Mouse (Mus musculus): ENCODE data around the gene Krtap4-7. TPM values are rescaled to one million over a fixed set of nuclear protein-coding genes. Genes with fewer than 3 reads are reported as not detected.
"Not testable (repeated sequence)": the region's sequence is repeated elsewhere in the genome, so short reads cannot be mapped to it uniquely, and the experiment has no call there.

Gene Krtap4-7
- polyA plus RNA-seq, 1 experiment from 2014 or later, result not detected

DNA sequence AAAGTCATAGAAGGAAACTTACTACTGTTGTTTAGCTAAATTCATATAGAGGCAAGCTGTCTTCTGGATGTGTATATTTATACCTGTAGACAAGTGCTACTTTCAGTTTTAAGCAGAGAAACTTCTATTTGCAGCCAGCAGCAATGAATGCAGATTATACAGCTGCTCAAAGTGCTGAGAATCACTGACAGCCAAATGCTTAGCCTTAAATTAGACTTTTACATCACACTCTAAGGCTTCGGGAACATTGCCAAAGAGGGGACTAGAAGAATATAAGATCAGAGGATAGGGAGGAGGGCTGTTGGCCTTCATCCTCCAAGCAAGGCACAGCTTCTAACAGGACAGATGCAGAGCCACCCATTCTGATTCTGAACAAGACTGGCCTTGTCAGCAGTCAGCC is 6.8 kb downstream of the Krtap4-7 start:
- Histone ChIP-seq H3K27ac (no peak overlapping the region), H3K9me3 (no peaks in the 10 kb centered on the region), H3K9ac (no peak overlapping the region), H3K27me3 (peaks cover 2% of the 10 kb centered on the region; the same call in 1 of the 2 replicates), H3K4me1 (no peaks in the 10 kb centered on the region), H3K4me2 (no peak overlapping the region), H3K36me3 (replicated peaks) (no peaks in the 10 kb centered on the region), H3K4me3 (replicated peaks) (no peak overlapping the region)
- WGBS, result 72% methylated on average over 1 of the region's 1 CpGs
- no peak for ATAC-seq (ENCODE audit: low FRiP score)

DNA sequence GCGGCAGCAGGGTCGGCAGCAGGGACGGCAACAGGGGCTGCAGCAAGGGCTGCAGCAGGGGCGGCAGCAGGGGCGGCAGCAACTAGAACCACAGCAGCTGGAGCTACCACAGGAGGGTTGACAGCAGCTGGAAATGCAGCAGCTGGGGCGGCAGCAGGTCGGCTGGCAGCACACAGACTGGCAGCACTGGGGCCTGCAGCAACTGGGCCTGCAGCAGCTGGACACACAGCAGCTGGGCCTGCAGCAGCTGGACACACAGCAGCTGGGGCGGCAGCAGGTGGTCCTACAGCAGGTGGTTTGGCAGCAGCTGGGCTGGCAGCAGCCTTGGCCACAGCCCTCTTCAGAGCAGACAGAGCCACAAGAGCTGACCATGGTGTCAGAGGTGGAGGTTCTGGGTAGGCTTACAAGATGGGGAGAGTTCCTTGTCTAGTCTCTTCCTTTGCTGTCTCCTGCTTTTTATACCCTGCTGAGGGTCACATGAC is 9.2 kb downstream of the Krtap4-7 start, which contains the start of gene Krtap4-2:
Gene Krtap4-2 (minus strand): TSS at position 432 of the 482 bp plus-strand sequence.
- H3K9me3 ChIP-seq, result no peaks in the 10 kb centered on the region
- H3K4me3 ChIP-seq (replicated peaks), result no peak within 1 kb of the TSS
- H3K4me2 ChIP-seq, result no peak within 1 kb of the TSS
- no peak within 1 kb of the TSS for H3K9ac ChIP-seq
- ATAC-seq (ENCODE audit: low FRiP score), result no peak
- no peaks in the 10 kb centered on the region for H3K4me1 ChIP-seq
- WGBS, result 29% methylated on average over 8 of the region's 8 CpGs
- no peak within 1 kb of the TSS for H3K27ac ChIP-seq
- H3K36me3 ChIP-seq (replicated peaks), result no peaks in the 10 kb centered on the region
- H3K27me3 ChIP-seq, result peaks cover 2% of the 10 kb centered on the region; the same call in 1 of the 2 replicates

DNA sequence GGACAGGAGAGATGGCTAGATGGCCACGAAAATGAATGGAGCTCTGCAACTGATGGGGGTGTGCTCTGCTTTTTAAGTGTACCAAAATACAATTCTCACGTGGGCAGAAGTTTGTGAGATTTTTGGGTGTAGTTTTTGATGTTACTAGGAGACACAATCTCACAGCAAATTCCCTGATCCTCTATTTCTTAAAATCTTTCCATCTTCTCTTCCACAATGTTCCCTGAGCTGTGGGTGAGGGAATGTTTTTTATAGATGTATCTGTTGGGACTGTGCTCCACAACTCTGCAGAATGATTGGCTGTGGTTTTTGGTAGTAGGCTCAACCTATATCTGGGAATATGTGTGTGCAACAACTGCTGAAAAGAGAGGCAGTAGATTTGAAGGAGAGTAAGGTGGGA is 10.6 kb downstream of the Krtap4-7 start:
- H3K4me3 ChIP-seq (replicated peaks), result no peak overlapping the region
- H3K9ac ChIP-seq, result no peak overlapping the region
- no peaks in the 10 kb centered on the region for H3K4me1 ChIP-seq
- no peaks in the 10 kb centered on the region for H3K36me3 ChIP-seq (replicated peaks)
- ATAC-seq (ENCODE audit: low FRiP score), result no peak
- no peak overlapping the region for H3K27ac ChIP-seq
- no peak overlapping the region for H3K4me2 ChIP-seq
- no peaks in the 10 kb centered on the region for H3K9me3 ChIP-seq
- H3K27me3 ChIP-seq, result peaks cover 2% of the 10 kb centered on the region; the same call in 1 of the 2 replicates
- 66% methylated on average over 2 of the region's 2 CpGs for WGBS

DNA sequence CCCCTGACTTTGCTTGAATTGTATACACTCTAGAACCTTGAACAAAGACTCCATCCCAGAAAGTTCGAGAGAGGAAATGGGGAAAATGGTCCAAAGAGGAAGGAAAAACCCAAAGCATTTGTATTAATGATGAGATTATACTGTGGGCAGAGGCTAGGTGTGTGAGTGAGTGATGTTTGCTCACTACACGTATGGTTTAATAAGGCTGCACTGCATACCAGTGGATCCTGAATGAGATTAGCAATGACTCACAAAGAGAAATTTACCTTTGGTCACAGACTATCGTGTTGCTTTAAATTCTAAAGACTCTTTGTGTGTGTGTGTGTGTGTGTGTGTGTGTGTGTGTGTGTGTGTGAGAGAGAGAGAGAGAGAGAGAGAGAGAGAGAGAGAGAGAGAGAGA is 13.0 kb downstream of the Krtap4-7 start:
- H3K9ac ChIP-seq, result no peak overlapping the region
- ATAC-seq (ENCODE audit: low FRiP score), result no peak
- peaks cover 2% of the 10 kb centered on the region; the same call in 1 of the 2 replicates for H3K27me3 ChIP-seq
- H3K4me1 ChIP-seq, result no peaks in the 10 kb centered on the region
- H3K9me3 ChIP-seq, result no peaks in the 10 kb centered on the region
- H3K4me2 ChIP-seq, result no peak overlapping the region
- no peak overlapping the region for H3K27ac ChIP-seq
- H3K36me3 ChIP-seq (replicated peaks), result no peaks in the 10 kb centered on the region
- 72% methylated on average over 3 of the region's 3 CpGs for WGBS
- no peak overlapping the region for H3K4me3 ChIP-seq (replicated peaks)

DNA sequence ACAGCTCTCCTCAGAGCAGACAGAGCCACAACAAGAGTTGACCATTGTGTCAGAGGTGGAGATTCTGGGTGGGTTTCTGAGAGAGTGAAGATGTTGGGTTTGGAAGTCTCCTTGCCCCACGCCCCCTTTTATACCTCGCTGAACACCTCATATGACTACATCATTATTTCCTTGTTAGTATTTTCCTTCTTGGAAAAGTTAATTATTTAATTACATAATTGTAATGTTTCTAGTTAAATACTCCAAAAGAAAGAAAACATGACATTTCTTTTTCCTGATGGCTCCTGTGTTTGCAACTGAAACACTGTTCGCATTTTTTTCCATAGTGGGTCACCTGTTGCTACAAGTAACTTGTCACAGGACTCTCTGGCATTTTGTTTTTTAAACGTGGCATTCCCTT is 15.8 kb downstream of the Krtap4-7 start, which contains the start of gene Krtap4-1:
Gene Krtap4-1 (minus strand): TSS at position 101 of the 400 bp plus-strand sequence.
- Histone ChIP-seq H3K9me3 (no peaks in the 10 kb centered on the region), H3K4me2 (no peak within 1 kb of the TSS), H3K4me1 (no peaks in the 10 kb centered on the region), H3K27me3 (no peaks in the 10 kb centered on the region), H3K27ac (no peak within 1 kb of the TSS), H3K4me3 (replicated peaks) (no peak within 1 kb of the TSS), H3K9ac (no peak within 1 kb of the TSS), H3K36me3 (replicated peaks) (no peaks in the 10 kb centered on the region)
- no peak for ATAC-seq (ENCODE audit: low FRiP score)
- WGBS, result 85% methylated on average over 4 of the region's 4 CpGs

DNA sequence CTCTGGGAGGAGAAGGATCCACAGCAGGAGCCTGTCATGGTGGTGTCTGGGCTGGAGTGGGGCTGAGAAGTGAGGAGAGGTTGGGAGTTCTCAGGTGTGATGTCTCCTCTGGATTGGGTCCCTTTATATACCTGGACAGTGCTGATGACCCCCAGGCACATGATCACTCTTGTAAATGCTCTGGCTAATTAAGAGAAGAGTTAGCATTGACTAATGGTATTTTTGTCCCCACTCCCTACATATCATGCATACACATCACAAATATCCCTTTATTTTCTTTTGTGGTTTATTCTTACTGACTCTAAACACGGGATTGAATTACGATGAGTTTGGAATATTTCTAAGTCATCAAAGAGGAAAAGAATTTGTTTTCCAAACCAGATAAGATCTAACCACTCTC is 23.6 kb downstream of the Krtap4-7 start, which contains the start of gene Gm11562:
Gene Gm11562 (minus strand): TSS at position 101 of the 400 bp plus-strand sequence.
- no peak for ATAC-seq (ENCODE audit: low FRiP score)
- 83% methylated on average over 2 of the region's 2 CpGs for WGBS
- Histone ChIP-seq H3K4me3 (replicated peaks) (no peak within 1 kb of the TSS), H3K27ac (no peak within 1 kb of the TSS), H3K36me3 (replicated peaks) (no peaks in the 10 kb centered on the region), H3K4me2 (no peak within 1 kb of the TSS), H3K4me1 (no peaks in the 10 kb centered on the region), H3K9ac (no peak within 1 kb of the TSS), H3K9me3 (no peaks in the 10 kb centered on the region), H3K27me3 (no peaks in the 10 kb centered on the region)

DNA sequence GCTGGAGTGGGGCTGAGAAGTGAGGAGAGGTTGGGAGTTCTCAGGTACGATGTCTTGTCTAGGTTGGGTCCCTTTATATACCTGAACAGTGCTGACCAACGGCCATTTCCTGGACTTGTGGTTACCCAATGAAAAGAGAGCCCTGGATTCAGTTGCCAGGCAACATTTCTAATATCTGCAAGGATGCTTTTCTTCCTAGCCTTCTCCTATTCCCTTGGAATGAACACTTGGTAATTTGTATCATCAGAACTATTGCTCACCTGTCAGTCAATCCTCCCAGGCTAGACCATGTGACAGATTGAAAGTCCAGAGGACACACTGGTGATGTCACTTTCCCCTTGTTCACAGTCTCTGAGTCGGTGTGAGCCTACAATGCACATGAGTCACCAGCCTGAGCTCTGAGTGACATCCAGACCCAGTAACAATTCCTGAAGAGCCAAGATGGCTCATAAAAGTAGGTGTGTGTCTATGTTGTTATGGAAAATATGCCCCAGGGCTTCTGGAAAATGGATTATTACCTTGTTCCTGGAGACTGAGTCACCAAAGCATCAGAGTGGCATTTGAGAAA is 29.0 kb downstream of the Krtap4-7 start, which contains the start of gene Krtap2-4:
Gene Krtap2-4 (minus strand): TSS at position 51 of the 568 bp plus-strand sequence.
- ATAC-seq (ENCODE audit: low FRiP score), result no peak
- H3K36me3 ChIP-seq (replicated peaks), result no peaks in the 10 kb centered on the region
- WGBS, result 77% methylated on average over 3 of the region's 3 CpGs

DNA sequence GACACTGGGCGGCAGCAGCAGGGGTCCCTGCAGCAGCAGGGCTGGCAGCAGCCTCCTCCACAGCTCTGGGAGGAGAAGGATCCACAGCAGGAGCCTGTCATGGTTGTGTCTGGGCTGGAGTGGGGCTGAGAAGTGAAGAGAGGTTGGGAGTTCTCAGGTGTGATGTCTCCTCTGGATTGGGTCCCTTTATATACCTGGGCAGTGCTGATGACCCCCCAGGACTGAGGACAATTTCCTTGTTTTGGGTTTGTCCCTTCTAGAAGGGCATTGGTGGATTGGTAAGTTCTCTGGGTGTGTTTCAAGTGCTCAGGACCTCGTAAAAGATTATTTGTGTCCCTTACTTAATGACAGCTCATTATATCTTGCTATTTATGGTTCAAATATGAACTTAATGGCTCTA is 33.8 kb downstream of the Krtap4-7 start, which contains the start of gene Gm11937:
Gene Gm11937 (minus strand): TSS at position 101 of the 400 bp plus-strand sequence.
- H3K4me3 ChIP-seq (replicated peaks); H3K9me3 ChIP-seq; ATAC-seq (ENCODE audit: low FRiP score); H3K9ac ChIP-seq; H3K27me3 ChIP-seq; H3K4me2 ChIP-seq; H3K36me3 ChIP-seq (replicated peaks); H3K4me1 ChIP-seq; H3K27ac ChIP-seq: not testable (repeated sequence)
- 61% methylated on average over 1 of the region's 2 CpGs for WGBS

More for the DNA sequence above, 29.0 kb downstream of the Krtap4-7 start, which contains the start of gene Krtap2-4:
- H3K4me2 ChIP-seq, result no peak within 1 kb of the TSS
- H3K27ac ChIP-seq, result no peak within 1 kb of the TSS
- no peaks in the 10 kb centered on the region for H3K9me3 ChIP-seq
- no peak within 1 kb of the TSS for H3K9ac ChIP-seq
- no peaks in the 10 kb centered on the region for H3K27me3 ChIP-seq
- H3K4me1 ChIP-seq, result no peaks in the 10 kb centered on the region
- no peak within 1 kb of the TSS for H3K4me3 ChIP-seq (replicated peaks)

DNA sequence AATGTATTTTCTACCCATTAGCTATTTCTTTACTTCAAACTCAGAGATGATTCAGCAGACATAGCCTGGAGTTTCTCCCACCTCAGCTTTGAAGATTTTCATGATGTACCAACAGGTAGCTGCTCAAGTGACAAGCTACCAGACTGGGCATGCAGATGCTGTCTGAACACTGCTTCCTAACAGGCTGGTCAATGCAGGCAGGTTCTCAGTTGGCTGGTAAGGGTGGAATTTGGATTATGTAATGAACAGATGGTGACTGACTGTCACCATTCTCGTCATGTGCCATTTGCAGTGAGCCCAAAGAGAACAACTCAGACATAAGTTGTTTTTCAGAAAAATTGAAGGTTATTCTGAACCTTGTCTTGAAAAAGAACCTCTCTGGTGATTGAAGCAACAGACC is 34.8 kb downstream of the Krtap4-7 start:
- H3K4me3 ChIP-seq (replicated peaks), result no peak overlapping the region
- no peak overlapping the region for H3K27ac ChIP-seq

DNA sequence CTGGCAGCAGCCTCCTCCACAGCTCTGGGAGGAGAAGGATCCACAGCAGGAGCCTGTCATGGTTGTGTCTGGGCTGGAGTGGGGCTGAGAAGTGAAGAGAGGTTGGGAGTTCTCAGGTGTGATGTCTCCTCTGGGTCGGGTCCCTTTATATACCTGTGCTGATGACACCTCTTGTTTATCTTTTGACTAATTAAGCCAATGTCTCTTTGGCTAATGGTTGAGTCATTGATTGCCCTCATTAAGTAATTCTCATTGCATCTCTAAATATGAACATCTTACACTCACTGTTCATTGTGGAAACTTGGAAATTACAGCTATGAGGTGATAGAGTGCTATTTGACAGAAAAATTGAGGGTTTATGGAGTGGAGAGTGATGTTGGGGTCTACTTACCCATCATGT is 40.7 kb downstream of the Krtap4-7 start, which contains the start of gene Gm11938:
Gene Gm11938 (minus strand): TSS at position 101 of the 400 bp plus-strand sequence.
- not testable (repeated sequence) for H3K4me3 ChIP-seq (replicated peaks); H3K27ac ChIP-seq; H3K9ac ChIP-seq; ATAC-seq (ENCODE audit: low FRiP score); H3K36me3 ChIP-seq (replicated peaks); H3K27me3 ChIP-seq; H3K4me2 ChIP-seq; H3K4me1 ChIP-seq; H3K9me3 ChIP-seq
- WGBS, result 90% methylated on average over 1 of the region's 1 CpGs

More for the DNA sequence above, 34.8 kb downstream of the Krtap4-7 start:
- Histone ChIP-seq H3K9ac (no peak overlapping the region), H3K9me3 (no peaks in the 10 kb centered on the region), H3K4me1 (no peaks in the 10 kb centered on the region), H3K4me2 (no peak overlapping the region), H3K36me3 (replicated peaks) (no peaks in the 10 kb centered on the region), H3K27me3 (no peaks in the 10 kb centered on the region)
- 76% methylated on average over 1 of the region's 1 CpGs for WGBS
- ATAC-seq (ENCODE audit: low FRiP score), result no peak

DNA sequence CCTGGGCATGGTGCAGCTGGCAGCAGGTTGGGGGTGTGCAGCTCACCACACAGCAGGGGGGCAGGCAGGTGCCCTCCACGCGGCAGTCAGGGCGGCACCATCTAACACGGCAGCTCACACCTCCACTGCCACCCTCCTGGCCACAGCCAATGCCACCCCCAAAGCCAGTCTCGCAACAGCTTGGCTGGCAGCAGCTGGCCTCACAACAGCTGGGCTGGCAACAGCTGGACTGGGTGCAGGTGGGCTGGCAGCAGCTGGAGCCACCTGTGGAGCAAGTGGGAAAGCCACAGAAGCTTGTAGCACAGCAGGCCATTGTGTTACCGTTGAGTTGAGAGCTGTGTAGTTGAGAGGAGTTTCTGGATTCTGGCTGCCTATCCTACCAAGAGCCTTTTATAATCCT is 46.1 kb downstream of the Krtap4-7 start, which contains the start of gene Krtap9-3:
Gene Krtap9-3 (minus strand): TSS at position 364 of the 400 bp plus-strand sequence.
- not testable (repeated sequence) for H3K36me3 ChIP-seq (replicated peaks); H3K27me3 ChIP-seq; H3K9ac ChIP-seq; H3K4me2 ChIP-seq; H3K9me3 ChIP-seq; H3K27ac ChIP-seq; H3K4me1 ChIP-seq; H3K4me3 ChIP-seq (replicated peaks); ATAC-seq (ENCODE audit: low FRiP score)
- WGBS, result 84% methylated on average over 6 of the region's 6 CpGs
